Mouse (Mus musculus) cerebellum, postnatal 25 days (tissue): ENCODE data around the gene Spata31d1d.

Experiments
- DNase-seq, 2 experiments: peaks; one replicate each; pipeline ENCODE4 v3.0.0; 2021; ENCODE audit warnings: mixed read lengths in 2 of 2

The Spata31d1d gene

DNA sequence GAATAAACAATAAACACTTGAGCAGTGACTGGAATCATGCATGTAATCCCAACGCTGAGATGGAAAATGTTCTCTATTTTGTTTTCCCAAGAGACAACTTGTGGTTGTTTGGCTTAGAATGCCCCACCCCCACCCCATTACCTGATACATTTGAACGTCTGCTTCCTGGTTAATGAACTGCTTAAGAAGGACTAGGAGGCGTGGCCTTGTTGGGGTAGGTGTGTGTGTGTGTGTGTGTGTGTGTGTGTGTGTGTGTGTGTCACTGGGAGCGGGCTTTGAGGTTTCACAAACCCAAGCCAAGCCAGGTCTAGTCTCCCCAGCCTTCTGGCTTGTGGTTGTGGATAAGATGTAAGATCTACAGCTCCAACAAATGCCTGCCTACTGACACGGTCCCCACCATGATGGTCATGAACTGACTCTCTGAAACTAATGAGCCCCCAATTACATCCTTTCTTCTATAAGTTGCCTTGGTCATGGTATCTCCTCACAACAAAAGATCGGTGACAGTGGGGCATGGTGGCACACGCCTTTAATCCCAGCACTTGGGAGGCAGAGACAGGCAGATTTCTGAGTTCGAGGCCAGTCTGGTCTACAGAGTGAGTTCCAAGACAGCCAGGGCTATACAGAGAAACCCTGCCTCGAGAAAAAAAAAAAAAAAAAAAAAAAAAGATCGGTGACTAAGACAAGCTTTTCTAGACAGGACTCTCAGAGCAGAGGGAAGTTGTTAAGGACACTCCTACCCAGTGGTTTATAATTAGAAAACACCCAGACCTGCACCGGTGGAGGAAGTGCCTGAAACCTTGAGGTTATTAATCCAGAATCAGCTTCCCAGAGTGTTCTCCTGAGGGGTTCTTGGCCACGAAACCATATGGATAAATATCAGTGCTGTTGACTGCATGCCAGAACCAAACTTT lies 55.0 kb downstream of the Spata31d1d start:
- DNase-seq = peak in 1 of 2 experiments; percentile 35
